Mouse (Mus musculus): Measurements from ENCODE around the gene Methig1. TPM values are rescaled to one million over a fixed set of nuclear protein-coding genes. Genes with fewer than 3 reads are reported as not detected.

Methig1 gene
- polyA plus RNA-seq, 1 experiment from 2014 or later: not detected

- H3K4me3 ChIP-seq (ENCODE audit: low read depth, low read length): no peak overlapping the region
- H3K4me2 ChIP-seq (replicated peaks; ENCODE audit: low read depth, low read length): no peak overlapping the region
- DNase-seq (ENCODE audit: low spot score) (no peak), ATAC-seq (no peak)
- H3K27me3 ChIP-seq (replicated peaks; ENCODE audit: insufficient read depth, low read length): no peaks in the 10 kb centered on the region
- no peak for TF ChIP-seq EP300 (IDR thresholded peaks at IDR 0.05)
- no peak for TF ChIP-seq CTCF (IDR thresholded peaks at IDR 0.05)
- WGBS: 79% methylated on average over 5 of the region's 5 CpGs
- H3K4me1 ChIP-seq (ENCODE audit: insufficient read depth, low read depth, low read length): no peaks in the 10 kb centered on the region
- no peaks in the 10 kb centered on the region for H3K9me3 ChIP-seq (ENCODE audit: low read length)
- H3K36me3 ChIP-seq (ENCODE audit: insufficient read depth, low read length): peaks cover 3% of the 10 kb centered on the region; the same call in 1 of the 2 replicates
- H3K9ac ChIP-seq (replicated peaks; ENCODE audit: low read depth): no peak overlapping the region
- H3K27ac ChIP-seq (ENCODE audit: low read length): no peak overlapping the region
Observed at GRCm38 (mm10) chr15:100411731-100412130, 58.8 kb downstream of the Methig1 start.

GRCm38 (mm10) chr15:100413306-100413705 lies 60.4 kb downstream of the Methig1 start:
- no peak for TF ChIP-seq CTCF (IDR thresholded peaks at IDR 0.05)
- TF ChIP-seq EP300 (IDR thresholded peaks at IDR 0.05): no peak
- ATAC-seq: no peak
- no peak for DNase-seq (ENCODE audit: low spot score)
- Histone ChIP-seq H3K36me3 (ENCODE audit: insufficient read depth, low read length) (no peaks in the 10 kb centered on the region), H3K9ac (replicated peaks; ENCODE audit: low read depth) (no peak overlapping the region), H3K4me1 (ENCODE audit: insufficient read depth, low read depth, low read length) (no peaks in the 10 kb centered on the region), H3K27ac (ENCODE audit: low read length) (no peak overlapping the region), H3K27me3 (replicated peaks; ENCODE audit: insufficient read depth, low read length) (no peaks in the 10 kb centered on the region), H3K4me3 (ENCODE audit: low read depth, low read length) (no peak overlapping the region), H3K9me3 (ENCODE audit: low read length) (no peaks in the 10 kb centered on the region), H3K4me2 (replicated peaks; ENCODE audit: low read depth, low read length) (no peak overlapping the region)
- WGBS: 86% methylated on average over 4 of the region's 5 CpGs

GRCm38 (mm10) chr15:100414011-100414410 lies 61.1 kb downstream of the Methig1 start:
- no peak for DNase-seq (ENCODE audit: low spot score)
- Histone ChIP-seq H3K27me3 (replicated peaks; ENCODE audit: insufficient read depth, low read length) (no peaks in the 10 kb centered on the region), H3K36me3 (ENCODE audit: insufficient read depth, low read length) (no peaks in the 10 kb centered on the region), H3K9ac (replicated peaks; ENCODE audit: low read depth) (no peak overlapping the region), H3K4me2 (replicated peaks; ENCODE audit: low read depth, low read length) (no peak overlapping the region), H3K4me3 (ENCODE audit: low read depth, low read length) (no peak overlapping the region), H3K27ac (ENCODE audit: low read length) (no peak overlapping the region), H3K4me1 (ENCODE audit: insufficient read depth, low read depth, low read length) (no peaks in the 10 kb centered on the region), H3K9me3 (ENCODE audit: low read length) (no peaks in the 10 kb centered on the region)
- WGBS: 55% methylated on average over 4 of the region's 4 CpGs
- TF ChIP-seq CTCF (IDR thresholded peaks at IDR 0.05): no peak
- no peak for TF ChIP-seq EP300 (IDR thresholded peaks at IDR 0.05)
- ATAC-seq: no peak

- Histone ChIP-seq H3K9ac (replicated peaks; ENCODE audit: low read depth) (no peak overlapping the region), H3K27ac (ENCODE audit: low read length) (no peak overlapping the region), H3K36me3 (ENCODE audit: insufficient read depth, low read length) (no peaks in the 10 kb centered on the region), H3K27me3 (replicated peaks; ENCODE audit: insufficient read depth, low read length) (no peaks in the 10 kb centered on the region), H3K4me1 (ENCODE audit: insufficient read depth, low read depth, low read length) (no peaks in the 10 kb centered on the region), H3K4me3 (ENCODE audit: low read depth, low read length) (no peak overlapping the region), H3K9me3 (ENCODE audit: low read length) (no peaks in the 10 kb centered on the region), H3K4me2 (replicated peaks; ENCODE audit: low read depth, low read length) (no peak overlapping the region)
- ATAC-seq: no peak
- WGBS: 86% methylated on average over 13 of the region's 13 CpGs
- TF ChIP-seq EP300 (IDR thresholded peaks at IDR 0.05) (no peak), CTCF (IDR thresholded peaks at IDR 0.05) (no peak)
- no peak for DNase-seq (ENCODE audit: low spot score)
Observed at GRCm38 (mm10) chr15:100414942-100415341, 62.0 kb downstream of the Methig1 start.

GRCm38 (mm10) chr15:100415684-100416083 lies 62.7 kb downstream of the Methig1 start:
- Histone ChIP-seq H3K9ac (replicated peaks; ENCODE audit: low read depth) (no peak overlapping the region), H3K4me3 (ENCODE audit: low read depth, low read length) (no peak overlapping the region), H3K27ac (ENCODE audit: low read length) (no peak overlapping the region), H3K36me3 (ENCODE audit: insufficient read depth, low read length) (no peaks in the 10 kb centered on the region), H3K4me1 (ENCODE audit: insufficient read depth, low read depth, low read length) (no peaks in the 10 kb centered on the region), H3K4me2 (replicated peaks; ENCODE audit: low read depth, low read length) (no peak overlapping the region), H3K9me3 (ENCODE audit: low read length) (no peaks in the 10 kb centered on the region), H3K27me3 (replicated peaks; ENCODE audit: insufficient read depth, low read length) (no peaks in the 10 kb centered on the region)
- 65% methylated on average over 8 of the region's 8 CpGs for WGBS
- ATAC-seq (peak; percentile 21; the same call in 1 of the 2 replicates), DNase-seq (ENCODE audit: low spot score) (no peak)
- TF ChIP-seq CTCF (IDR thresholded peaks at IDR 0.05): no peak
- TF ChIP-seq EP300 (IDR thresholded peaks at IDR 0.05): no peak

- Histone ChIP-seq H3K9me3 (ENCODE audit: low read length) (no peaks in the 10 kb centered on the region), H3K4me3 (ENCODE audit: low read depth, low read length) (no peak overlapping the region), H3K36me3 (ENCODE audit: insufficient read depth, low read length) (no peaks in the 10 kb centered on the region), H3K4me1 (ENCODE audit: insufficient read depth, low read depth, low read length) (peaks cover 7% of the 10 kb centered on the region; the same call in 1 of the 2 replicates), H3K27me3 (replicated peaks; ENCODE audit: insufficient read depth, low read length) (no peaks in the 10 kb centered on the region), H3K4me2 (replicated peaks; ENCODE audit: low read depth, low read length) (no peak overlapping the region), H3K9ac (replicated peaks; ENCODE audit: low read depth) (no peak overlapping the region), H3K27ac (ENCODE audit: low read length) (no peak overlapping the region)
- ATAC-seq (no peak), DNase-seq (ENCODE audit: low spot score) (no peak)
- WGBS: 80% methylated on average over 9 of the region's 9 CpGs
- no peak for TF ChIP-seq EP300 (IDR thresholded peaks at IDR 0.05)
- TF ChIP-seq CTCF (IDR thresholded peaks at IDR 0.05): no peak
Observed at GRCm38 (mm10) chr15:100417854-100418450, 65.0 kb downstream of the Methig1 start.
